Mouse (Mus musculus): Measurements from ENCODE around the gene Cd81.

Cd81 gene

DNA sequence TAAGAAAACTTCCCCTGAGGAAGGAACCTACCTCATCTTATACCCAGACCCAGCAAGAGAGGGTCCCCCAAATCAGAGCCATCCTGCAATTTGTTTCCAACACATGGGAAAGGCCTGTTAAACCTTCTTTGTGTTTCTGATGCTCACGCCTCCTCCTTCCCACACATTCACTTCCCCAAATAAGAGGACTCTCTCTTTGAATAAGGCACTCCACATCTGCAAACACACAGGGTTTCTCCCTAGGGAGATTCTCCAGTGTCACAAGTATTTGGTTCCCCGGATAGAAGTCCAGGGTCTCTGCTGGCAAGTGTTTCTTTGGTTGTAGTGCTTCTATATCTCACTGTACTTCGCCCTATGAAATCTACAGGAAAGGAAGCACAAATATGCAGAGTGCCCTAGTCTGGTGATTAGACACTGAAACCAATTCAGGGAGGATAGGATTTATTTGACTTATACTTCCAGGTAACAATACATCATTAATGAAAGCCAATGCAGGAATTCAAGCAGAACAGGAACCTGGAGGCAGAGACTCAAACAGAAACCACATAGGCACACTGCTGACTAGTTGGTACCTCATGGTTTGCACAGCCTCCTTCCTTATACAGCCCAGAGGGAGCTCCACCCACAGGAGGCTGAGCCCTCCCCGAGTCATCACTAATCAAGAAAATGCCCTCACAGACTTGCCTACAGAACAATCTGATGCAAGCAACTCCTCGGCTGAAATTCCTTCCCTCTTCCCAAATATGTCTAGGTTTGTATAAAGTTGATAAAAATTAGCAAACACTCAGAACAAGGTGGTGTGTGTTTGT is 31.0 kb upstream of the Cd81 start:
- DNase-seq, result no peak

DNA sequence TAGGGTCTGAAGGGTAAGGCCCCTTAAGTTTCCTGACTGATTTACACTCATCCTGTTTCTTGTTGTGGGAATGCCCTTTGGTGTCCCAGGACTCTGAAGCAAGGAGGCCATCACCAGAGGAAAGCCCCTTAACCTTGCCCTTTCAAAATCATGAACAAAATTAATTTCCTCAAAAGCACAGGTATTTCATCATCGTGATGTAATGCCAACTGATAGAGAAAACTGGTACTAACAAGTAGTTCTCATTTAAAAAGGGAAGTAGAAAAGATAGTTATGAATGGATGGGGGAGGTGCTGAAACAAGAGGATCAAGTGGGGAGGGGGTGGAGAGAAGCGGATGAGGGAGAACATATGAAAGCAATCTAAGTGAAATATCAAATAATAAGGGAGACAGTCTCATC is 29.0 kb upstream of the Cd81 start:
- no peak for DNase-seq

DNA sequence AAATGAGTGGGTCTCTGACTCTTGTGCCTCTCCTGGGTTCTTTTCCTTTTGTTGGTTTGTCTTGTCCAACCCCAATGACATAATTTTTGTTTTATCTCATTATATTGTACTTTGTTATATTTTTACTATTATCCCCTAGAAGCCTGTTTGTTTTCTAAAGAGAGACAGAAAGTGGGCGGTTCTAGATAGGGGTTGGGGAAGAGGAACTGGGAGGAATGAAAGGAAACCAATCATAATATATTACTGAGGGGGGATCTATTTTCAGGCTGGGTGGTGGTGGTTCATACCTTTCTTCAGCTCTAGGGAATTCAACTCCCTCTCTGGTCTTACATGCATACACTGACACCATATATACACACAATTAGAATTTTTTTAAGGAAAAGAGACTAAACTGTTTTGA is 28.2 kb upstream of the Cd81 start:
- no peak for DNase-seq

DNA sequence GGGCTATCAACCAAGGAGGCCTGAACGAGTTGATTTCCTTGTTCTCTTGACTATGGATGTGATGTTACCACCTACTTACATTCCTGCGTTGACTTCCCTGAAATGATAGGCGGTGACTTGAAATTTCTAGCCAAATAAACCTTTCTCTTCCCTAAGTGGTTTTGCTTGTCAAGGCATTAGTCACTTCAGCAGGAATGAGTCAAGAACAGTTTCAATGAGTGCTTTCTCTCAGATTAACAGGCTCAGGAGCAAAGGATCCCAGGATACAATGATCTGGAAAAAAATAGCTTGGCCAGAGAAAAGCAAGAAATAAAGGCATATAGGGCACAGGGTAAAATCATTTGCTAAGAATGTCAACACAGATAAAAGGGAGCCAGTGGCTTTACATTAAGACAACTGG is 27.0 kb upstream of the Cd81 start:
- DNase-seq, result no peak

DNA sequence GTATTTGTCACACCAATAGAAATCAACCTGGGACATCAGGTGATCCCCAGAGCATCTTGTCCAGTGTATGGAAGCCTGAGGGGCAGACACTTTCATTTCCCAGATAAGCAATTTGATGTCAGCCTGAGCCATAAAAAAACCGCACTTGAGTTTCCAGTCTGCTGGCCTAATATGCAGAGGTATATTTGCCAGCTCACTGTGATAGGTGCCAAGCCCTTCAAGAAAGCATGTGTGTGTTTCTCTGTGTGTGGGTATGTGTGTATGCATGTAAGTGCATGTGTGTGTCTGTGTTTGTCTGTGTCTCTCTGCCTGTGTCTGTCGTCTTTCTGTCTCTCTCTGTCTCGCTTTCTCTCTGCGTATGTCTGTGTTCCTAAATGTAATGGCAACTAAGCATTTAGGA is 25.3 kb upstream of the Cd81 start:
- no peak for DNase-seq

DNA sequence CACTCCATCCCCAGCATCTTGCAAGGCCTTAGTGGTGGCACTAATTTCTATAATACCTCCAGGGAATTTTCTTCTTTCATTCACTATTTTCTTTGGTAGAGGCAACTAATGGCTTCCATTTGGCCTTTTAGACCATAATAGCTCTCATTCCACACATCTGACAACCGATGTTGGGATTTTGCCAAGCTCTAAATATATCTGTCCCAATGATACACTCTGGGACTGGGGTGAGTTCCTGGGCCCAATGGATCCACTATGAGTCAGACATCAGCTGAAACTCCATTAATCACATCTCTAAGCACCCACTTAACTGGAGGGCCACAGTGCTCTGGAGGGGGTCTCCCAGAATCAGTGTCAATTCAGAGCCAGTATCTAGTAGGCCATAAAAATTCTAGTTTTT is 20.7 kb upstream of the Cd81 start:
- DNase-seq, result no peak

DNA sequence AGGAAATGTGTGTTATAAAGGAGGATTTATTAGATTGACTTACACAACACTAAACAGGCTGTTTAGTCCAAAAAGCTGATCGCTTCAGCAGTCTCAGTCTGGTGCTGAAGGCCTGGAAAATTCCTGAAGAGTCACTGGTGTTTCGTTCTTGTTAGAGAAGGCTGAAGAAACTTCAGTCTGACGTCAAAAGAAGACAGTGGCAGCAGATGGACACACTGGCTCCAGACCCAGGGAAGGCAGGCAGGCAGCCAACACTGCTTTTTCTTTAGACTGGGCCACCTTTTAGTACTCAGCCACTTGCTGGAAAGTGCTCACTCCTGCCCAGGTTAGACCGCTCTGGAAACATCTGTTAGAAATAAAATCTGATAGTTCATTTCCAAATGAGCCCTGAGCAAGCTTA is 19.0 kb upstream of the Cd81 start:
- no peak for DNase-seq

DNA sequence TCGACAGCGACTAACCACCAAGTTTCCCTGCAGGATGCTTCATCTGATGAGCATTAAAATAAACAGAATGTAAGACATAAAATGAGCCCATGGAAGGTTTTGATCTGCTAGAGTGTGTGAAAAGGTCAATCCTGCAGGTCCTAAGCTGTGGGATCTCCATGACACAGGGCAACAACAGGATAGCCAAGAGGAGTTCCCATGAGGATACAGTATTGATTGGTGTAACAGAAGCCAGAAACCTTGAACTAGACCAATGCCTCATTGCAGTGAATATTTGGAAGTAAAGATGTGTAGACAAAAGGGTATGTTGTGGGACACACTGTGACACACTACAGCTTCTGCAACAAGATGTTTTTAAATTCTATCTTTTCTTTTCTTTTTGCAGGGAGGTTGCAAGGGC is 18.4 kb upstream of the Cd81 start:
- DNase-seq, result no peak

DNA sequence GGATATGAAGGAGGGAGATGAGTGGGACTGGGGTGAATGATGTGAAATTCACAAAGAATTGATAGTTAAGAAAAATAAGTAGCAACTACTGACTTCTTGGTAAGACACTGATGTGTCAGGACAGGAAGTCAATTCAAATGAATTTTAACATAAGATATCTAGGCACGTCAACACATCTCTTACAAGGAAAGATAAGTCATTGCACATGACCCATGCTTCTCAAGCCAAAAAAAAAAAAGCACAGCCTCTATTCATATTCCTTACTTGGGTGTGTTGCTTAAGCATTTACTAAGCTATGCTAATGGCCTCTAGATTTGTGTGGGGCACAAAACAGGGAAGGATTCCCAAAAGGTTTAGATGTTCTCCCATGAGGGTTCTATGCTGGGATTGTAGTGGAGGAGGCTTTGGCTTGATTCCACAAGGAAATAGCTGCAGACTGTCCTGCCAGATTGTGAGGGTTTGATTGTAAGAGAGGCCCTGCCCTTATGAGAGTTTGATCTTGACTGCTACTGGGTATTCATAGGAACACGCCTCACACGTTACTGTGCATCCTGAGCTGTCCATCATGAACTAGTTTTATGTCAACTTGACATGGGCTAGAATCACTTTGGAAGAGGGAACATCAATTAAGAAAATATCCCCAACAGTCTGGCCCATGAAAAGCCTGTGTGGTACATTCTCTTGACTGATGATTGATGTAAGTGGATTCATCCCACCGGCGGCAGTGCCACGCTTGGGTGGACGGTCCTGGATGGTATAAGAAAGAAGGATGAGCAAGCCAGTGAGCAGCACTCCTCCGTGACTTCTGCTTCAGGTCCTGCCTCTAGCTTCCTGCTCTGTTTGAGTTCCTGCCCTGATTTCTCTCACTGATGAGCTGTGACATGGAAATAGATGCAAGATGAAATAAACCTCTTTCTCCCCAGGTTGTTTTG is 17.8 kb upstream of the Cd81 start:
- no peak for DNase-seq

DNA sequence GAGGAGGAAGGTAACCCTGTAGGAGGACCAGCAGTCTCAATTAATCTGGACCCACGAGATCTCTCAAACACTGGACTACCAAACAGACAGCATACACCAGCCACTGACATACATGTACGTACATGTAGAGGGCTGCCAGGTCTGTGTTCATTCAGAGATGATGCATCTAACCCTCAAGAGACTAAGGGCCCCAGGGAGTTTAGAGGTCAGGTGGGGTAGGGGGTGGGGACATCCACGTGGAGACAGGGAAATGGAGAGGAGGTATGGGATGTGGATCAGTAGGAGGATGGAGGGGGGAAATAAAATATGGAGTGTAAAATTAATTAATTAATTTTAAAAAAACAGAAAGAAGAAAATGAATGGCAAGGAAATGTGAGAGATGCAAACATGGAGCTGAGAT is 15.8 kb upstream of the Cd81 start:
- DNase-seq, result no peak

DNA sequence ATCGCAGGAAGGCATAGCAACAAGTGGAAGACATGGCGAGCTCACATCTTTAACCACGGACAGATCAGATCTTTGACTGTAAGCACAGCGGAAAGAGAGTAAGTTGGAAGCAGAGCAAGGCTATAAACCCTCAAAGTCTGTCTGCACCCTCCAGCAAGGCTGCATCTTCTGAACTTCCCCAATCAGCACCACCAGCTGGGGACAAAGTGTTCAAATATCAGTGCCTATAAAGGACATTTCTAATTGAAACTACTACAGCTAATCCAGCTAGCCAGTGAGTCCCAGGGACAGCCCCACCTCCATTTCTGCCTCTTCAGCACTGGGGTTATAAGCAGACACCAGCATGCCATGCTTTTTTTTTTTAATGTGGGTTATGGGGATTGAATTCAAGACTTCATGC is 15.2 kb upstream of the Cd81 start:
- DNase-seq, result no peak

DNA sequence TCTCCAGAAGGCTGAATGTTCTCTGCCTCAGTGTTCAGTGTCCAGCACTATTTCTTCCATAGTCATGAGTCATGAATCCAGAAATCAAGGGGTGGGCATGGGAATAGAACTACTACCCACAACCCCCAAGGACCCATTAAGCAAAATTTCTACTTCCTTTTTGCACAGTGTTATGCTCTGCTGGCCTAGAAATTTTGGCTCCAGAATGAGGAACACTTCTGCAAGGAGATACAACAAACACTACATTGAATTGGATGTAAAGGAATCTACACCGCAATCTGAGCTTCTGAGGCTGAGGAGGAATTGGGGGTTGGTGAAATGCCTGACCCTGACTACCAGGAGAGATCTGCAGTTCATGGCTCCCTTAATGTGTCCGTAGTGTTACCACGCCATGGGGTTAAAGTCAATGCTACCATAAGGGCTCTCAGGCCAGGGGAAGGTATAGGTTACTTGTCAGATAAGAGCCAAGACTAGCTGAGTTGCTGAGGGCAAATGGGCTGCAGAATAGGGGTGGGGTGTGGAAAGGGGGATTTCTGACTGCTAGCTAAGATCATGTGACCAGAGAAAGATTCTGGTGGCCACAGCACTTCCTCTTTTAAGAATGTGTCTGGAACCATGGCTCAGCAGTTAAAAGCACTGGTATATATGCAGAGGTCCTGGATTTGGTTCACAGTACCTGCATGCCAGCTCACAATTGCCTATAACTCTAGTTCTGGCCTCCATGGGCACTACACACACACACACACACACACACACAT is 14.2 kb upstream of the Cd81 start:
- DNase-seq, result no peak

DNA sequence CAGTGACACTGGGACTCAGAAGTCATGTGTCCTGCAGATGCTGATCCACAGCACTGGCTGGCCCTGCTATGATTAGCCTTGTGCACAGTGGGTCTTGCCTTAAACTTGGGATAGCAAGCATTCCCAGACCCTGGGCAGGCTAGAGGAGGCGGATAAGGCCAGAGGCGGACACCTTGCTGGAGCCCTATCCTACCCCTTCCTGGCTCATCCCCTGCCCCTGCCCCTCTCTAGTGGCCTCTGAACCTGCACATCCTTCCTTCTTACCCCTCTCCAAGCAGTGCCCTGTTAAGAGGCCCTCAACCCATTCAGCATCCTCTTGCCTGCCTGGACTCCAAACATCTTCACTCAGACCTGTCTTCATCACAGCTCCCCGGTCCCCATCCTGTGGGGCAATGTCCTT is 12.0 kb upstream of the Cd81 start:
- no peak for DNase-seq

DNA sequence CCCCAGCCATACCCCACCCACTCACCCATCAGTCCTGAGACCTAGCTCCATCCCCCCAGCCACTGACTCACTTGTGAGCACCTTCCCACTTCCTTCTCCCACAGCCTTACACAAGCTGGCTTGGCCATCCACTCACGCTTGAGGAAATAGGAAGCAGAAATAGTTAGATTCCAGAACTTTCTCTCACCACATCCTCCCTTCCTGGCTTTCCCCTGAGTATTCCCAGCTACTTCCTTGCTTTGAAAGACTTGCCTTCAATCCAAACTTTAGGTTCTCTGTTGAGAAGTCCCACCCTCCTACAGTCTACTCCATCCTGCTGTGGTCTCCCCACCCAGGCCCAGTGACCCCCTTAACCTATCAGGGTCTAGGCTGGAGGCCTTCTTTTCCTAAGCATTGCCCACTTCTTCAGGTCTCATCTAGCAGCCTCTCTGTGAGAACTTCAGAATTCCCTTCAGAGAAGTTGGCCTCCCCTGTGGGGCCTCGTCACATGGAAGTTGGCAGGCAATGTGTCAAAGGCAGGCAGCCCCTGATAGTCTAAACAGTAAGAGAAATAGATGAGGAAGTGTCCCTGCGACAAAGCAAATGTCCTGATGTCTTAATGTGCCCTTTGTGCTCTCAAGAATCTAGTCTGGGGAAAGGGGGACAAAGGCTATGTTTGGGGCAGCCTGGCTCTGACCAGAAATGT is 11.3 kb upstream of the Cd81 start:
- DNase-seq, result no peak

DNA sequence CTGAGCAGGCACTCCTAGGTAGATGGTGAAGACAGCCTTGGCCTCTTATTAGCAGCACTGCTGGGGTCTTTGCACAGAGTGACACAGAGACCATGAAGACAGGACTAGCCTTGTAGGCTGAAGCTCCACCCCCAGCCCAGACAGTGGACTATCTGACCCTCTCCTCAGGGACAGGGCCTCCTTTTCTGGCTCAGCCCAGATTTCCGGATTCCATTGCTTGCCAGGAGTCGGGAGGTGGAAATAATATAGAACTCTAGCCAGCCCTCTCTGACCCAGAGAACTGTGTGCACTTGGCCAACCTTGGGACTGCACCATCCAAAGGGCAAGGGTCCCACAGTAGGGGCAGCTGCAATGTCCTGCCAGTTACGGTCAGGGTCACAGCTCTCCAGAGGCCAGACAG is 10.4 kb upstream of the Cd81 start:
- DNase-seq, result no peak

DNA sequence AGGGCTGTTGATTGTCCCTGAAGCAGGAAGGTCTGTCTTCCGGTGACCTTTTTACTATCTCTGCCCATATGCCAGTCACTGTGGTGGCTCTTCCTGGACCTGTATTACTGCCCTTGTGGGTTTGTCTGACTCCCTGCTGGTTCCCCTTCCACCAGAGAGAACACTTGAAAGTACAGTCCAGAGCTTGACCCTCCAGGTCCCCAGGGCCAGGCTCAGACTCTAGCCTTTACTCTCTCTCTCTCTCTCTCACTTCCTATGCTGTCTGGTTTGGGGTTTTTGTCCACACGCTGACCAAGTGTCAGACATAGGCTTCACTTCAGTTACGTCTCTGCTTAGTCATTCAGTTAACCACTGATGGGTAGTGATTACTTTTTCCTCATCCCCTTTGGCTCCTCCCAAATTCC is 9.6 kb upstream of the Cd81 start:
- no peak for DNase-seq

DNA sequence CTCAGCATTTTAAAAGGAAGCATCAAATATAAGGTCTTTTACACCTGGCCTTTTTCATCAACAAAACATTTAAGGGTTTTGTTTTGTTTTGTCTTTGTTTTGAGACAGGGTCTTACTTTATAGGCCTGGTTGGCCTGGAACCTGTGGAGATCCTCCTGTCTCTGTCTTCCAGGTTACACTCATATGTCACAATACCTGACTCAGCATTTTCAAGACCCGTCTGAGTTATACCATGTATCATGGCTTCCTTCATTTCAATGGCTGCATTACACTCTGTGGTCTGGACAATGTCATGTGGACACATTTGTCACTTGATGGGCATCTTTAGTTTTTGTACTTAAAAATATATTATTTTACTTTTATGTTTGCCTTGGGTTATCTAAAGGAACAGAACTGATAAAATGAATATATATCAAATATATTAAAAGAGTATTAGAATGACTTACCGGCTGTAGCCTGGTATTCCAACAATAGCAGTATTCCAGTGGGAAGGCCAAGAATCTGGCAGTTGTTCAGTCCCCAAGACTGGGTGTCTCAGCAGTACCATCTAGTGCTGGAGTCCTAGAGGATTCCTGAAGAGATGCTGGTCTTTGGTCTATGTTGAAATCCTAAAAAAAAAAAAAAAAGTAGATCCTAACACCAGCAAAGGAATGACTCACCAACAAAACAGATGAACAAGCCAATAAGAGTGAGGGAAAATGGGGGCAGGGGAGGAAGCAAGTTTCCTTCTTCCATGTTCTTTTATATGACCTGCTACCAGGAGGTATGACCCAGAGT is 8.3 kb upstream of the Cd81 start:
- no peak for DNase-seq

DNA sequence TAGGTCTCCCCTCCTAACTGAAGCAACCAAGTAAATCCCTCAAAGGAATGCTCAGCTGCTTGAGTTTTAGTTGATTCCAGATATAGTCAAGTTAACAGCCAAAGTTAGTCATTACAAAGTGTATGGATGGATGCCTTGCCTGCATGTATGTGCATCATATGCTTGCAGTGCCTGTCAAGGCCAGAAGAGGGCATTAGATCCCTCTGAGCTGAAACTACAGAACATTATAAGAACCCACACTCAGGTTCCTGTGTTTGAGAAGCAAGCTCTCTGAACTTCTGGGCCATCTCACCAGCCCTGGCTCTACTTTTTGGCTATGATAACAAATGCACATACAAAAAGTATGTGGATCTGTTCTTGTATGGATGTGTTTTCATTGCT is 7.7 kb upstream of the Cd81 start:
- no peak for DNase-seq

DNA sequence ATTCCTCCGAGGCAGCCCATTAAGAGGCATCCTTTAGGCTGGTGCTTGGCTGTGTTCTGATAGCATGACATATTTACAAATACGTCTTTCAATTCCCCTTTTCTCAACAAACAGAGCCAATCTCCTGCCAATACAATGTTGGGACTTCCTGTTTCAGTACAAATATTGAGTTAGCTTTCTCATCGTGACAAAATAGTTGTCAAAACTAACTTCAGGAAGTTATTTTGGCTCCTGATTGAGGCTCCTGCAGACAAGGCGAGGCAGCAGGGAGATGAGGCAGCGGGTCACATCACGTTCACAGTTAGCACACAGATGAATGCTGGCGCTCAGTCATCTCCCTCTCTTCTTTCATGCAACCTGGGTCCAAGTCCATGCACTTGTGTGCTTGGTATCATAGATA is 6.2 kb upstream of the Cd81 start:
- DNase-seq, result no peak

DNA sequence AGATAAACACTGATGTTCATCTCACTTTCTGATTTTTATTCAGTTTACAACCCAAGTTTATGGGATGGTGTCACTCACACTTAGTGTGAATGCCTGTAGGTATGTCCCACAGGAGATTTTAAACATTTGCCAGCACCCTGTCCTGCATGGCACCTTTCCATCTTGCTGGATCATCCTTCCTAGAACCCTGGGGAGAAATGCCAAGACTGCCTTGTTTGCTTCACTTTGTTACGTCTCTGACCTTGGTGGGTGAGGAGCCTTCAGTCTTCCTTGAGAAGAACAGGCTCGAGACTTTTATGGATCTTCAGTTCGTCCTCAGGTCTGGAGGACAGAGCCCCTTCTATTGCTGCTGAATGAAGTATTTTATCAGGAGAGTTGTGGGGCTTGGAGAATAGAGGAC is 3.2 kb upstream of the Cd81 start:
- no peak for DNase-seq

DNA sequence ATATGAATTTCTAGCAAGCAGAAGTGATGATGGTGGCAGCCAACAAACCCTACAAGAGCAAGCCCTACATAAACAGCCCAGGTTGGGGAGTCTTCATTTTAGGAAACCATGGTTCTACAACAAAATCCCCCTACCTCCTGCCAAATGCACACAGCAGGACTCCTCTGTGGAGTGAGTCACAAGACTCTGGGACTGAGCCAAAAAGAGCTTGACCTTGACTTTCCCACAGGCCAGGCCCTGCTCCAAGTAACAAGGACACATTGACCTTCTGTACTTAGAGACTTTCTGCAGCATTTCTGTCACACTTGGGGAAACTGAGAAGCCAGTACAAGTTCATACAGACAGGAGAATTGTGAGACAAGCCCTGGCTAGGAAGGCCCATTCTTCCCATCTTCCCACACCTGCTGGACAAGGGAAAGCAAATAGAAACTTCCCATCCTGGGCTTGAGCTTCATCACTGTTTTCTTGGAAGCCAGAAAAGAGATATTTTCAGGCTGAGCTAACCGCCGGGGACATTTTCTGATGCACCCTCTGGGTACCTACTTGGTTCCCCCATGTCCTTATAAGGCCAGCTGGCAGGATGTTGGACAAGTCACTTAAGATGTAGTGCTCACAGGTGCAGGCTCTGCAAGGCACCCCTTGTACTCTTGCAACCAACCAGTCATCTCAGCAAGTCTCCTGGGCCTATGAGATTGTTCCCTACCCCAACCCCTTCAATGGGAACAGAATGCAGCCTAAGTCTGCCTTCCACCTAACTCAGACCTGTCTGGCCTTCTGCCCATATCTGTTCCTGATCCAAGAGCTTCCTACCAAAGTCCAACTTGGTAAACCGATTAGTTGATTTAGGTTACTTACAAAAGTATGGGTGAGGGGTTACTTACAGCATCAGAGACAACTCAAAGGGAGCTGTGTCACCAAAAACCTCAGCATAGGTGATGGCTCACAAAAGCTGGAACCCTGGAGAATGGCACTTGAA is 2.4 kb upstream of the Cd81 start:
- DNase-seq, result no peak
